Mouse (Mus musculus): Measurements from ENCODE around the gene Adgrf4. TPM values are rescaled to one million over a fixed set of nuclear protein-coding genes. Genes with fewer than 3 reads are reported as not detected.

Adgrf4 gene
- polyA plus RNA-seq, 1 experiment from 2014 or later, result 0.14 TPM

GRCm38 (mm10) chr17:42613043-42613737 is 78.9 kb downstream of the Adgrf4 start:
- Histone ChIP-seq H3K9ac (no peak overlapping the region), H3K4me2 (replicated peaks) (no peak overlapping the region), H3K4me3 (replicated peaks) (no peak overlapping the region), H3K36me3 (no peaks in the 10 kb centered on the region), H3K4me1 (replicated peaks) (no peaks in the 10 kb centered on the region), H3K27ac (no peak overlapping the region), H3K27me3 (replicated peaks) (no peaks in the 10 kb centered on the region), H3K9me3 (no peaks in the 10 kb centered on the region)
- WGBS, result 36% methylated on average over 6 of the region's 6 CpGs
- no peak for ATAC-seq

DNA sequence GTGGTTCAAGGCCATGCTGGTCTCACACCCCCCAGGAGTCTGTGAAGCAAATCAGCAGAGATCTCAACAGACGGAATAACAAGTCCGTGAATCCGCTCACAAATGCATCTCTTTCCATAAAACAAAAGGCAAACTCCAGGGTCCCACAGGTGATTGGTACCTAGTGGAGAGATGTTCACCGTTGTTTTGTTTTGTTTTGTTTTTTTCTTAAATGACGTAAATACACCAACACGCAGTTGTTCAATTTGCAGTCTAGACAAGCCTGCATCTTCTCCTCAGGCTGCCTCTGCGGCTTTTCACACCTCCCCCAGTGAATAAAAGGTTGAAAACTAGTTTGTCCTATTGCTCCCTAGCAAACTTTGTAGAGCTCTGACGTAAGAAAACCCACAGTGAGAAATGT is 80.8 kb downstream of the Adgrf4 start, which contains the start of gene Opn5:
Gene Opn5 (minus strand): TSS at position 101 of the 400 bp plus-strand sequence.
- Histone ChIP-seq H3K9me3 (no peaks in the 10 kb centered on the region), H3K4me2 (replicated peaks) (no peak within 1 kb of the TSS), H3K36me3 (no peaks in the 10 kb centered on the region), H3K4me1 (replicated peaks) (no peaks in the 10 kb centered on the region), H3K9ac (no peak within 1 kb of the TSS), H3K4me3 (replicated peaks) (no peak within 1 kb of the TSS), H3K27ac (no peak within 1 kb of the TSS), H3K27me3 (replicated peaks) (no peaks in the 10 kb centered on the region)
- WGBS, result 77% methylated on average over 8 of the region's 8 CpGs
- no peak for ATAC-seq

DNA sequence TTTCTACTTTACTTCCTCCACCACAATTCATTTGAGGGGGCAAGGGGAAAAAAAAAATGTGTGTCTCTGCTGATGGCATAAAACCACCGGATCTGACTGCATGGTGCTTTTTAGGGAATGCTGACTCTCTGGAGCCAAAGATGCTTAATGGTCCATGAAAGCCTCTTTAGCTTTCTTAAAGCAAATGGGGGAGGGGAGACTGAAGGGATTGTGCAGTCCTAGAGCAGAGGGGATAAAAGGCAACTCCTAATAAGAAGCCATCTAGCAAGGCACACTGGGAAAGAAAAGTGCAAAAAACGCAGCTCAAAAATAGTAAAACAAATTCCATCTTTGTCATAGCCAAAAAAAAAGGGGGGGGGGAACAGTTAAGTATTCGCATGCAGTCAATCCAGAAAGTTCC is 83.8 kb downstream of the Adgrf4 start:
- 53% methylated on average over 3 of the region's 3 CpGs for WGBS
- no peak overlapping the region for H3K4me3 ChIP-seq (replicated peaks)
- no peak overlapping the region for H3K4me2 ChIP-seq (replicated peaks)
- H3K27me3 ChIP-seq (replicated peaks), result no peaks in the 10 kb centered on the region
- no peaks in the 10 kb centered on the region for H3K9me3 ChIP-seq
- H3K4me1 ChIP-seq (replicated peaks), result no peaks in the 10 kb centered on the region
- no peak overlapping the region for H3K9ac ChIP-seq
- H3K27ac ChIP-seq, result no peak overlapping the region
- no peaks in the 10 kb centered on the region for H3K36me3 ChIP-seq
- ATAC-seq, result no peak

Other genes starting within 250 kb of the Adgrf4 start
- gene Opn5, start 80.9 kb downstream of the Adgrf4 start, polyA plus RNA-seq (2015; fragmentation: Nextera tagmentation; extraction: Ambion mirVana), result not detected in 2 replicates
- not detected in 2 replicates for gene Adgrf2, start 49.9 kb upstream of the Adgrf4 start, polyA plus RNA-seq (2015; fragmentation: Nextera tagmentation; extraction: Ambion mirVana)
- gene Cd2ap, start 184.4 kb upstream of the Adgrf4 start, polyA plus RNA-seq (2015; fragmentation: Nextera tagmentation; extraction: Ambion mirVana), result 33.1 and 37.3 TPM in 2 replicates

All from intestine, embryonic 15.5 days (tissue).